Mouse (Mus musculus) adipocyte (in vitro differentiated cells): ENCODE data around the gene Cep55.

ENCODE experiments used
- DNase-seq: peaks from one replicate; pipeline ENCODE4 v3.0.0-alpha.2; 2016; ENCODE audit warnings: low spot score

Gene Cep55

GRCm38 (mm10) chr19:38043281-38043981, 11.4 kb upstream of the Cep55 start, which contains the start of gene Myof:
TSS of gene Myof (minus strand) at chr19:38043577.
- peak; percentile 80 for DNase-seq

- DNase-seq: no peak
Observed at GRCm38 (mm10) chr19:38045198-38045597, 9.6 kb upstream of the Cep55 start.

- DNase-seq: no peak
Observed at GRCm38 (mm10) chr19:38049686-38050085, 5.1 kb upstream of the Cep55 start.

GRCm38 (mm10) chr19:38053227-38054041, 1.4 kb upstream of the Cep55 start:
- peak; percentile 67 for DNase-seq

- DNase-seq: peak; percentile 90
Observed at GRCm38 (mm10) chr19:38054149-38054719, 577 bp upstream of the Cep55 start.

GRCm38 (mm10) chr19:38055798-38056197, 987 bp downstream of the Cep55 start:
- DNase-seq: no peak

- DNase-seq: no peak
Observed at GRCm38 (mm10) chr19:38056276-38056675, 1.5 kb downstream of the Cep55 start.

GRCm38 (mm10) chr19:38056931-38057330, 2.1 kb downstream of the Cep55 start:
- no peak for DNase-seq

GRCm38 (mm10) chr19:38063201-38063600, 8.4 kb downstream of the Cep55 start:
- DNase-seq: no peak

- DNase-seq: no peak
Observed at GRCm38 (mm10) chr19:38064051-38064450, 9.2 kb downstream of the Cep55 start.

GRCm38 (mm10) chr19:38073226-38073625, 18.4 kb downstream of the Cep55 start:
- no peak for DNase-seq

GRCm38 (mm10) chr19:38075051-38075450, 20.2 kb downstream of the Cep55 start:
- DNase-seq: no peak

GRCm38 (mm10) chr19:38076251-38076650, 21.4 kb downstream of the Cep55 start:
- no peak for DNase-seq

GRCm38 (mm10) chr19:38077851-38078540, 23.2 kb downstream of the Cep55 start:
- DNase-seq: no peak

- no peak for DNase-seq
Observed at GRCm38 (mm10) chr19:38081361-38081760, 26.6 kb downstream of the Cep55 start.

GRCm38 (mm10) chr19:38082931-38083525, 28.2 kb downstream of the Cep55 start:
- DNase-seq: no peak

GRCm38 (mm10) chr19:38085841-38086240, 31.0 kb downstream of the Cep55 start:
- DNase-seq: no peak

- peak; percentile 98 for DNase-seq
Observed at GRCm38 (mm10) chr19:38086948-38087551, 32.2 kb downstream of the Cep55 start.

GRCm38 (mm10) chr19:38089358-38089757, 34.5 kb downstream of the Cep55 start:
- no peak for DNase-seq

- DNase-seq: no peak
Observed at GRCm38 (mm10) chr19:38091512-38091985, 36.7 kb downstream of the Cep55 start.

- no peak for DNase-seq
Observed at GRCm38 (mm10) chr19:38096231-38096630, 41.4 kb downstream of the Cep55 start.
